Mouse (Mus musculus): ENCODE results near the gene Ephx1.

- TF ChIP-seq POLR2A (IDR thresholded peaks at IDR 0.05; ENCODE audit: extremely low read depth, insufficient read depth, low read length) (no peak), CTCF (IDR thresholded peaks at IDR 0.05; ENCODE audit: extremely low read depth, insufficient read depth, low read length) (no peak)
These were observed 79.0 kb downstream of the Ephx1 start for GRCm38 (mm10) chr1:180941726-180942125.
